Mouse (Mus musculus): ENCODE data around the gene Mrc1.

- no peak for TF ChIP-seq POLR2A (IDR thresholded peaks at IDR 0.05; ENCODE audit: extremely low read depth, insufficient read depth, low read length)
- TF ChIP-seq CTCF (IDR thresholded peaks at IDR 0.05; ENCODE audit: low read depth, low read length), result no peak
Observed at GRCm38 (mm10) chr2:14244668-14245067, 15.5 kb downstream of the Mrc1 start.
